Mouse (Mus musculus) fibroblast of lung, adult 2 months (primary cell): ENCODE measurements around the gene Dohh.

Source experiments
- DNase-seq: peaks from one replicate; pipeline ENCODE4 v3.0.0-alpha.2; 2011; ENCODE audit warnings: low read depth

Dohh gene

GRCm38 (mm10) chr10:81383802-81384604 lies at the start of gene Dohh, which contains the start of gene Gm48551:
Gene Dohh (plus strand): TSS chr10:81384428.
Gene Gm48551 (plus strand): TSS chr10:81384466.
- DNase-seq = peak; percentile 96

GRCm38 (mm10) chr10:81335393-81336340 lies 48.6 kb upstream of the Dohh start:
- no peak for DNase-seq

- no peak for DNase-seq
Measured at GRCm38 (mm10) chr10:81336558-81336957, 47.7 kb upstream of the Dohh start.

- DNase-seq = no peak
Measured at GRCm38 (mm10) chr10:81340551-81341332, 43.5 kb upstream of the Dohh start.

- no peak for DNase-seq
Measured at GRCm38 (mm10) chr10:81341333-81341949, 42.8 kb upstream of the Dohh start.

GRCm38 (mm10) chr10:81342686-81343505 lies 41.3 kb upstream of the Dohh start, which contains the start of gene Gipc3:
Gene Gipc3 (minus strand): TSS chr10:81343266.
- no peak for DNase-seq

GRCm38 (mm10) chr10:81344421-81345161 lies 39.6 kb upstream of the Dohh start:
- no peak for DNase-seq

- DNase-seq = no peak
Measured at GRCm38 (mm10) chr10:81345162-81345534, 39.1 kb upstream of the Dohh start.

- no peak for DNase-seq
Measured at GRCm38 (mm10) chr10:81346453-81347067, 37.7 kb upstream of the Dohh start.

- no peak for DNase-seq
Measured at GRCm38 (mm10) chr10:81349146-81349545, 35.1 kb upstream of the Dohh start.

- no peak for DNase-seq
Measured at GRCm38 (mm10) chr10:81349961-81350350, 34.3 kb upstream of the Dohh start.

- peak; percentile 98 for DNase-seq
Measured at GRCm38 (mm10) chr10:81350351-81351063, 33.7 kb upstream of the Dohh start, which contains the start of gene Hmg20b. Gene Hmg20b (minus strand): TSS chr10:81350480.

- DNase-seq = no peak
Measured at GRCm38 (mm10) chr10:81351678-81352291, 32.4 kb upstream of the Dohh start.

- no peak for DNase-seq
Measured at GRCm38 (mm10) chr10:81354738-81355477, 29.3 kb upstream of the Dohh start.

- no peak for DNase-seq
Measured at GRCm38 (mm10) chr10:81355533-81355932, 28.7 kb upstream of the Dohh start.

GRCm38 (mm10) chr10:81356352-81356990 lies 27.8 kb upstream of the Dohh start:
- DNase-seq = no peak
